Mouse (Mus musculus): Measurements from ENCODE around the gene Trpc7.

- TF ChIP-seq CTCF (IDR thresholded peaks at IDR 0.05) (peak; percentile 99), EP300 (IDR thresholded peaks at IDR 0.05) (no peak)
Observed at GRCm38 (mm10) chr13:56806776-56807490, 88.9 kb downstream of the Trpc7 start.

Data from lung, postnatal 0 days (tissue).